Mouse (Mus musculus) neural tube, embryonic 10.5 days (tissue): ENCODE measurements around the gene Cltc.
"Not testable (repeated sequence)": the region's sequence is repeated elsewhere in the genome, so short reads cannot be mapped to it uniquely, and the experiment has no call there.

ENCODE experiments used
- DNase-seq: peaks from one replicate; pipeline ENCODE4 v3.0.0-alpha.2; 2017; ENCODE audit warnings: low spot score; ENCODE audit errors: extremely low spot score

The Cltc gene

DNA sequence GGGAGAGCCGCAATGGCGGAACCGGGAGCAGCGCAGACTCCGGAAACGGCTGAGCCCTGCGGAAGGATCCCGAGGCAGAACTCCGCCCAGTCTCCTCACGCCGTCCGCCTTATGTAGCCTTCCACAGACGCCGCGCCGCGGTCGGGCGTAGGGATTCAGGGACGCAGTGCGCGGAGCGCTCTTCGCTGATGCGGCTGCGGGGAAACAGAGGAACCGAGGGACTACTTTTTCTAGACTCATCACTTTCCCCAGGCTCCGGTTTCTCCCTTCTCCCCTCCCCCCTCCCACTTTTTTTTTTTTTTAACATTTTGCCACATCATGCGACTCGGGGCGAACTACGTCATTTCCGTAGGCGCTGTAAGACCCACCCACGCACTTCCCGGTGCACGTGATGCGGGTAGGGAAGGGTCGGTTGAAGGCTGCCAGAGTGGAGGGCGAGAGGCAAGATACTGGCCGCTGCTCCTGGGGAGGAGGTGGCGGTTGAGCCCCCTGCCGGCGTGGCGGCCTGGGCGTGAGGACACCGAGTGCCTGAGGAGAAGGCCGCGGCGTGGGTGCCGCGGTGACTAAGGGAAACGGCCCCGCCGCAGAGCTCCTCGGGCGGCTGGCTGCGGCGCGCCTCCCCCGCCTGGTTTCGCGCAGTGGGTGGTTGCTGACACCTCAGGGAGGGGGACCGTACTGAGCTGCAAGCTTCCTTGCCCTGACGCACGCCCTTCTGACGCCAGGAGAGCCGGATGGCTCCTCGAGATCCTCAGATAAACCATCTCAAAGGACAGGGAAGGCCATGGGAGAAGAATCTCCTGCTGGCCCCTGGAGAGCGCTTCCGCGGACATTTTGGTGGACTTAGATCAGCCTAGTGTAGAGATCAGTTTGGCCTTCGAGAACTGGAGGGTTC lies at the start of gene Cltc:
Gene Cltc (minus strand): TSS at position 86 of the 892 bp plus-strand sequence.
- DNase-seq = peak; percentile 97

DNA sequence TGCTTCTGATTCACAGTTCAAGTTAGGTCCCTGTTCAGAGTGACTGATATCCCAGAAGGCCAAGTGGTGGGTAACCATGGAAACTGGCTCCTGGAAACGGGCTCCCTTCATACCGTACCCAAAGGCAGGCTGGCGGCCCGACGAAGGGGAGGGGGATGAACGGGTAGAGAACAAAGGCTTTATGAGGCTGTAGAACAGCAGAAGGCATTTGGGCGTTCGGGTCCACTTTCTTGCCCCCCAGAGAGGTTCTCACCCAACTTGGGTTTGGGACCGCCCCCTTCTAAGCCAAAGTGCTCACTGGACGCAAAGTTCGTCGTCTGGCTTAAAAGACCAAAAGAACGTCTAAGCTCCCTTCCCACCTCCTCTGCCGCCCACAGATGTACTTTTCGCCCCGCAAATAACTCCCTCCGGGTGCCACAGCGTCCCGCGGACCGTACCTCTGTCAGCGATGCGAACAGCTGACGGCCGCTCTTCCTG lies 49.7 kb upstream of the Cltc start:
- DNase-seq = peak; percentile 72

DNA sequence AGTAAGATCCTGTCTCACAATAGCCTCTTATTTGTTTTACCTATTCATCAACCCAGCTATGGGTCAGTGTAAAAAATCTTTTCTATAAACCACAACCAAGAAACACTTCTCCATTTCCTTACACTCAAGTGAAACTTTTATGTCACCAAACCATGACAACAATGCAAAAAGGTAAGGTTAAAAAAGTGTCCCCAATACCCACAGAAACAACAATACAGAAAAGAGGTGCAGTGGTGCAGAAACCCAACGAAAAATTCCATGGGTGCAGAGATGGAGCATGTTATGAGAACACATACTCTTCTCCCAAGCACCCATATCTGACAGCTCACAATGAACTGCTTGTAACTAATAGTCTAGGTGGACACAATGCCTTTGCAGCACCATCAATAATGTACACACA lies 36.8 kb upstream of the Cltc start:
- no peak for DNase-seq

DNA sequence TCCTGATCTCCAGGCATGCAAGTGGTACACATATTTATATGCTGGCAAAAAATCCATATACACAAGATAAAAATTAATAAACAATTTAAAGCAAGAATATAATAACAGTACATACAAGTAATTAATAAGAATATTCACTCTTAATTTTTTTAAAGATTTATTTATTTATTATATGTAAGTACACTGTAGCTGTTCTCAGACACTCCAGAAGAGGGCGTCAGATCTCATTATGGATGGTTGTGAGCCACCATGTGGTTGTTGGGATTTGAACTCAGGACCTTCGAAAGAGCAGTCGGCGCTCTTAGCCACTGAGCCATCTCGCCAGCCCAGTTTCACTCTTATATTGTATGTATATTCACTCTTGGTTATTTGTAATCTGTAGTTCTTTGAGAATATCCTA lies 30.1 kb upstream of the Cltc start:
- not testable (repeated sequence) for DNase-seq

DNA sequence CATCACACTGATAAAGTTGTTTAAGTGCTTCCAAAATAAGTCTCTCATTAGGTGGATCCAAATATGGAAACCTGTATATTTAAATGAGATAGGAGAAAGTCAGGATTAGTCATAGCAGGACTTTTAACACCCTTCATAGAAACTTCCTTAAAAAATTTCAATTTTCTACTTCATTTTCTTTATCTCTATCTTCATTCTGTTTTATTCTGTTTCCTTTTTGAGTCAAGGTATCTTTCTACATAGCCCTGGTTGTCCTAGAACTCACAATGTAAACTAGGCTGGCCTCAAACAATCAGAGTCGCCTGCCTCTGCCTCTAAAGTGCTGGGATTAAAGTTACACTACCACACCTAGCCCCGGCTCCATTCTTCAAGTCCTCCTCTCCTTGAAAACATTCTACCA lies 28.4 kb upstream of the Cltc start:
- no peak for DNase-seq

DNA sequence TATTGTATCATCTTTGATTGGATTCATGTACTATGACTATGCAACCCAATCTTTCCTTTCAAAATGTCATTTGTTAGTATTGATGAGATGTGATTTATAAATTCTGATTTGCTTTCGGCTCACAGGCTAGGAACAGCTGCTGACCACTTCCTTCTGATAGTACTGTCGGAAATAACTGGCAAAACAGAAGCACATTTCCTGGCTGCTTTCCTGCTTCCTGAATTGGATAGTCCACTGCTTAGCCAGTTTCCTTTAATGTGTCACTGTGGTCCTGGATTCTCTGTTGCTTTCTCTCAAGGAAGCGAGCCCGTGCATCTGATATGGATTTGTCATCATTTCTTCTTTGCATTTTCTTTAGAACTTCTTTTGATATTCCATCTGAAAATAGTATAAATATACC lies 12.5 kb upstream of the Cltc start:
- DNase-seq = no peak

DNA sequence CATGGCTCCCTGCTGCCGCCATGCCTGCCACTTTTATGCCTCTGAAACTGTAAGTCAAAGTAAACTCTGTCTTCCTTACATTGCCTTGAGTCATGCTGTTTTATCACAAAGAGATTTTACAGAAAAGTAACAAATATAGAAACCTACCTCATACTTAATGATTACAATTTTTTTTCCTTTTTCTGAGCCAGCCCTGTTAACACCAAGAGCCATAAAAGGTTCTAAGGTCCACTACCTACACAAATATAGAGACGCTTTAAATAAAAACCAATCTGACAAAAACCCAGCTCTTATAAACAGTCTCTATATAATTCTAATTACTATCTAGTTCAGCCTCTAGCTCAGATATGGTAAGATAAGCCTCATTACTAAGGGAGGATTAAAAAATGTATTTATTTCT lies 7.1 kb upstream of the Cltc start:
- DNase-seq = no peak

DNA sequence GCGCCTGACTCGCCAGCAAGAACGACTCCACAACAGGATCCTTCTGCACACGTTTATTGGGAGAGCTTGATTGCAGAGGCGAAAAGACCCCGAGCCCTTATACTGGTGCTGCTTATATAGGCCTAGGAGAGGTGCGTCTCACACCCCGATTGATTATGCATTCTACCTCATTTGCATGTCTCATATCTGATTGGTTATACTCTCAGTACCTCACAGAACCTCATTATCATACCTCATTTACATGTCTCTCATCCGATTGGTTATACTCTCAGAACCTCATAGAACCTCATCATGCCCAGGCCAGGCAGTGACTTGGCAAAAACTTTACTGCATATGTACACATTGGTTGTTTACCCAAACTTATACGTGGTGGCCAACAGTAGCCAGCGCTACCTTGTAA lies 5.8 kb upstream of the Cltc start:
- DNase-seq = not testable (repeated sequence)

DNA sequence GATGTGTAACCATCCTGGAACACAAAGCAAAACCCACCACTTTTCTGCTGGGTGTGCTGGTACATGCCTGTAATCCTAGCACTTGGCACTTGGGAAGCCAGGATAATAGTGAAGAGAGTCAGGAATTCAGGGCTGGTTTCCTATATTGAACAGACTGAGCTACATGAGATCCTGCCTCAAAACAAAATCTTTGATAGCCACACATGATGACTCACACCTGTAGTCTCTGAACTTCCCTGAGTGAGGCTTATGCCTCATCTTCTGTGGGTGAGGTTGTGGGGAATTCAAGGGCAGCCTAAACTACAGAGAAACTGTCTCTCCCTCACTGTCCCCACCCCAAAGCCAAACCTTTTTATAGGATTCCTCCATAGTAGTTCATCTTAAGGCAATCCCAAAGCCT lies 3.0 kb upstream of the Cltc start:
- no peak for DNase-seq

DNA sequence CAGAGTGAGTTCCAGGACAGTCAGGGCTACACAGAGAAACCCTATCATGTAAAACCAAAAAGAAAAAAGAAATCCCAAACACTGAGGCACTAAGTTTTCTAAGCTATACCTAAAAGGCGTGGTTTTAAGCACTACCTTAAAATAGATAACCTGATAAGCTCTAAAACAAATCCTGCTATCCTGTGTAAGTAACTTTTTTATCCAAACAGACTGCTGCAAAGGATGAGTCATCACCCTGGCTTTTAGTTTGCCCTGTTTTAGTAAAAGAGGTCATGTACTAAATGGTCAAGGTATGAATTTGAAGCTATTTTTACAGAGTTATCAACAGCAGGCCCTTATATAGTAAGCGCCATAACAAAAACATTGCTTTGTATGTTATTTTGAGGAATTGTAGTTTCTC lies 2.5 kb upstream of the Cltc start:
- no peak for DNase-seq

DNA sequence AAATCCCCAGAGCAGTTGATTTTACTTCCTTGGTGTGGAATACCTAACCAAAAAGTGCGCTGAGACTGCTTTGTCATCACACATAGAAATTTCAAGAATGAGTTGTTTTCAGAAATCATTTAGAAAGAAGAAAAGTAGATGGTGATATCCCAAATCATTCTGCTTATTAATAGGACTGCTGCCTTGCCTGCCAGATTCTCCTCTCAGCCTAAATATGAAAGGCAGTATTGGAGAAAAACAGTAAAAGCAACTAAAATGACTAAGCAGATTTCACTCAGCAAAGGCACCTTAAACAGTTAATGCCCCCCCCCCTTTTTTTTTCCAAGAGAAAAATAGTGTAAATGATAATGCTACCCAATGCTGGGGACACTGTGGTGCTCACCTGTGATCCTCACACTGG lies 1.9 kb upstream of the Cltc start:
- no peak for DNase-seq

DNA sequence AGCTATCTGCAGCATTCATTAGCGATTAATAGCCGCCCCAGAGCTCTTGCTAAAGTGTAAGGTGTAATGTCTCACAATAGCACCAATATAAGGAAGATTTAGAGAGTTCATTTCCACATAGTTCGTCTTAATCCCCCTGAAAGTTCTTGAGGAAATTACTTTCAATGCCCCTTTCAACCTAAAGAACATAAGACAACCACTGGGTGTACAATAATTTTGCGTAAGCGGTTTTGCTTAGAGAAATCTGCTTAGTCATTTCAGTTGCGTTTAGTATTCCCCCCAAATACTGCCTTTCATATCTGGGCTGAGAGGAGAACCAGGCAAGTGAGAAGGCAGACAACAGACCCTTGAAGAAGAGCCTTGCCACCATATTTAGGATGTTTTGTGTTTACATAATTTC lies 1.2 kb upstream of the Cltc start:
- no peak for DNase-seq

DNA sequence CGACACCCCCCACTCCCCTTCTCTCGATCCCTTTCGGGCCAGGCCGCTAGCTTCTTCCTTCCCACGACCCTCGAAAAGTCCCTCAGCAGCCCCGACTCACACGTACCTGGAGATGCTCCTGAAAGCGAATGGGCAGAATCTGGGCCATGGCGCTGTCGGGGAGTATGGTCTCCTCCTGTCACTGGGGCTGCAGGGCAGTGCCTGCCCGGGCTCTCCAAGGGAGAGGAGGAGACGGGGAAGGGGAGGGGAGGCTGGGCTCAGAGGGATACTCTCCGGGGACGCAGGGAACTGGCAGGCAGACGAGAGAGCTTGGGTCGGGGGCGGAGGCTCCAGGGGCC lies 254 bp downstream of the Cltc start:
- DNase-seq = no peak

DNA sequence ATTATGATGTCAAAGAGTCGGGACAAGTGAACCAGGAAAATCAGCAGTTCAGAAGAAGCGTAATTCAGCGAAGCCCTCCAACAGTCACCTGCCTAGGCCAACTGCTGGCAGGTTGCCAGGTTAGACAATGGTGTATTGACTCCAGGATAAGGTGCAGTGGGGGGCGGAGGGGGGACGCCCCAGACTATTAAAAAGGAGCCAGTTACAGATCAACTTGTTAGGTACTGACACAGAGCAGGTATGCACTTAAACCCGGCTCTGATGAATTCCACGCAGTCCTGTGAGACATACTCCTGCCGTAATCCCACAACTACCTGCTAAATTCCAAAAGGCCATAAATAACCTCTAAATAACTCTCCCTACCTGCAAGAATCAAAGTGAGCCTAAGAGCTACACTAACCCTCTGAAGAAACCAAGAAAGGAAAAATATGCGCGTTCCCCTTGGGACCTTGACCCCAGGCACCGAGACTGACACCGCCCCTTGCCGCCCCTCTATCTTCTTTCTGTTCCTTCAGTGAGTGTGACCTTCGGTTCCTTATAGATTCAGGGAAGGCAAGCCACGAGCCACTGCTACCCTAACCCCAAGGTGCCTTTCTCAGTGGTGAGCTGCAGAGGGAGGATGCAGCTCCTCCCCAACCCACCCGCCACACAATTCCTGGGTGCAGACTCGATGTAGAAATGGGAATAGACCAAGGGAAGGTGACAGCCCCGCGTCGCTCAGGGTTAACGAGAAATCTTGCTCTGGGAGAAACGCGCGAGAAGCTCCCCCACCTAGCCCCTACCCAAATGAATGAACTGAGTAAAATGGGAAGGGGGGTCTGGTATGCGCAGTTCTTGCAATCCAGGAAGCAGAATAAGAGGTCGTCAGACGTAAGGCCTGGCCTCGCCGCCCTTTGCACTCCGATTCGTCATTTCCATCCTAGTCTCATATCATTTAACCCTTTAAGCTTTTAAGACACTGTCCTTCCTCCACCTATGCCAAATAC lies 916 bp downstream of the Cltc start:
- peak; percentile 42 for DNase-seq

DNA sequence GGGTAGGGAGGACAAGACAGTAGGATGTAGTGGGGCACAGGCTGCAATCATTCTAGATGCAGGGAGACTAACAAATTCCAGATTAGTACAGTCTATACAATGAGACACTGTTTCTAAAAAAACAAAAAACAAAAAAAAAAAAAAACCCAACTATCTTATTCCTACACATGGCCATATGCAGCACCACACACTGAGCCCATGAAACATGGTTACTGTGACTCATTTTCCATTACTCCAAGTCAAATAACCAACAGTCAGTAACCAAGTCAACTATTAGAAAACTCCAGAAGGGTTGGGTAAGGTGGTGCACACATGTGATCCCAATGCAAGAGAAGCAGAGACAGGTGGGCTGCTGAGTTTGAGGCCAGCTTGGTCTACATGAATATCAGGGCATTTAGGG lies 5.0 kb downstream of the Cltc start:
- DNase-seq = no peak

DNA sequence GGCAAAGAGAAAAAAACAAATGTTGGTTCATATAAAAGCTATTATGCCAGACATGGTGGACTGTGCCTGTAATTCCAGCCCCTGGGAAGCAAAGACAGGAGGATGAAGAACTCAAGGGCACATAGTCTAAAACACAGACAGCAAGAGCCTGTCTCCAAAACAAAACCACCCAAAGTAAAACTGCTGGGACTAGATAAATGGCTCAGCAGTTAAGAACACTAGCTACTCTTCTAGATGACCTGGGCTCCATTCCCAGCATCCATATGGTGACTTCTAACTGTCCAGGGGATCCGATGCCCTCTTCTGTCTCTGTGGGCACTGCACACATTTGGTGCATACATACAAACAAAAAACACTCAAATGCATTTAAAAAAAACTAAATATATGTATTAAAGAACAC lies 6.4 kb downstream of the Cltc start:
- no peak for DNase-seq

DNA sequence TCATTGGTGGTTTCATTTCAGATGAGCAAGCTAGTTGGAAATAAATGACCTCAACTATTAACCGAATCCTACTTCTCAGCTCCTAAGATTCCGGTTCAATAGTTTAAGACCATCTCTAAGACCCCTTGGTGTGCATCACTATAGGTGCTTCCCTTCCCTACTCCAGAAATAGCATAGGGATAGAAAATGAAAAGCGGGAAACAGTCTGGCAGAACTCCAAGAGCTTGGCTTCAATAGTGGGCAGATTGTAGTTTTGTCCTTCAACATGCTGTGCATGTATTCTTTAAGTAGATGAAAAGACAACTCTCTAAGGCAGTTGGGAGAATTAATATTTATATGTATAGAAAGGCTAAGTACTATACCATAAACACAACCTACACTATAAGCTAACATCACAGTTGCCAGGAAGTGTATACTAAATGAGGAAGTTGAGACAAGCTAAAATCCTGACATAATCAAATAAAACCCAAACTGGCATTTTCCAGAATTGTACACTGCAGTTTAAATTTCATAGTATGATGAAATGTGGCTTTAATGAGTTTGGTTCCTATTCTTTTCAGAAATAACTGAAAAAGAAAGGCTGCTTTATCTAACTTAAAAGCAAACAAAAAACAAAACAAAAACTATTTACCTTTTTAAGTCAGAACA lies 7.5 kb downstream of the Cltc start:
- no peak for DNase-seq

DNA sequence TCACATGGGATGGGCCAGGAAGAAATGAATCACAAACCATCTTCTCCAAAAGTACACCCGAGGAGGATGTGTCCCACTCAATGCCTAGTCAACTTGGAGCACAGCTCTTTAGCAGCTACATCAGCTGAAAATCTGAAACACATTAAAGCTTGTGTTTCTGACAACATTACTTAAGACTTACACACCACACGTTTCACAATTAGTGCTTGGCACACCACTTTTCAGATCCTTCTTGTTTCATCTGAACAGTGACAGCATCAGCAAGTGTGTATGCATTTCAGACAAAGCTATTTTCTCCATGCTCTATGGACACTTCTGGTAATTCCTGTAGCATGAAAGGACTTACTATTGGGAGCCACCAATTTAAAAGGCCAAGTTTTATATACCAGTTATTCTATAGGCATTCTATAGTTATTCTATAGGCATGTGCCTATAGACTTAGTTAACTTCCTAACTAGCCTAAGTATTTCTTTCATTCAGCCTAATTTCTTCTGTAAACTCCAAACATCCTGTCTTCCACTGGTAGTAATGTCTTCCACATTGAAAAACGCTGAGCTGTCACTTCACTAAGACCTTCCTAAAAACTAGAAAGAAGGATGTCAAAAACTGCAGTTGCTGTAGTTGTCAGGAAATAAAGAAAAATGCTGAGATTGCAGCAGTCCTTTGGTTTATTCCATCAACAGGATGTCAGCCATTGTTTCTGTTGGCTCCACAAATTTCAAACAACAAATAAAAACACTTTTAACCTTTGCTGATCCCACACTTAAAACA lies 11.5 kb downstream of the Cltc start:
- DNase-seq = no peak

DNA sequence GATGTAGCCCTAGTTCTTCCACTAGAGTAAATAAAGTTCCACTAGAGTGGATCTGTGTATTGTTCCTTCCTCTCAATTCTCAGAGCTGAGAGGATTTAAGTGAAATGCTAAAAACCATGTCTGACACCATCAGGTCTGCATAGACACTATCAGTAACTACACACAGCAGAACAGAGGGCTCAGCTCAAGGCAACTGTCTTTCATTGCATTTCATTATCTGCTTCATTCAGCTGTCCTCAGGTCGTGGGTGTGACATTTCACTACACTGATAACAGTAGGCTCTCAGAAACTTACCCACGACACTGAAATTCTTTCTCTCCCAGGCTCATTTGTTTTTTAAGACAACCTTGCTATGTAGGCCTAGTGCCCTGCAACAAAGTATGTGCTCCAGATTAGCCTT lies 14.8 kb downstream of the Cltc start:
- DNase-seq = no peak

DNA sequence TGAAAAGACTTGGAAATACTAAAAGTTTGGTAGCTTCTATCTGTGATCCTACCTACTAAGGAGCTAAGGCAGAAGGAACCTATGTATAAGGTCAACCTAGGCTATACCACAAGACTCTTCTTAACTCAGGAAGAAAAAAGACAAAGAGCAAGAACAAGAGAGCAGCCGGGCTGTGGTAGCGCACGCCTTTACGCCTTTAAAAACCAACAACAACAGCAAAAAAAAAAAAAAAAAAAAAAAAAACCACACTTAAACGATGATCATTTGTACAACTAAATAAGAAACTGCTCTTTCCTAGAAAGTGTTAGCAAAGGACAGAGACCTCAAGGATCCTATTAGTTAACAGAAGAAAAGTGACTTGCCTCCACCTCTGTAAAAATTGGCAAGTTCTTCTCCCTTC lies 15.9 kb downstream of the Cltc start:
- no peak for DNase-seq

DNA sequence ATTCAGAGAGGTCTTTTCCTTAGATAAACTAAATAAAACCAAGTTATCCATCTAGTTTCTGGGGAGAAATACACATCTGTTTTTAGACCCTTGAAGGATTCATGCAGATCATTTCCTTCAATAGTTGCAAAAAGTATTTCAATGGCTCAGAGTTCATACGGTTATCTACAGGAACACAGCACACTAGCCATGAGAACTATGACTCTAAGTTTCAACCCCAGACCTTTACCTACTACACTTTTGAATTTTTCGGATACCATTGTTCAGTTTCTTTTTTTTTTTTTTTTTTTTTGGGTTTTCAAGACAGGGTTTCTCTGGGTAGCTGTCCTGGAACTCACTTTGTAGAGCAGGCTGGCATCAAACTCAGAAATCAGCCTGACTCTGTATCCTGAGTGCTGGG lies 17.9 kb downstream of the Cltc start:
- DNase-seq = no peak
